Mouse (Mus musculus) E14TG2a.4 (cell line): ENCODE measurements around the gene Catsper1.

Experiments
- CTCF ChIP-seq: conservative IDR thresholded peaks from 2 replicates; pipeline ENCODE4 v1.5.1; 2014; ENCODE audit warnings: low read length
- NANOG ChIP-seq: IDR thresholded peaks from 2 replicates; pipeline ENCODE4 v1.6.1; 2014; ENCODE audit warnings: borderline replicate concordance, low read length, mixed read lengths

- TF ChIP-seq CTCF (no peak), NANOG (no peak)
Observed at GRCm38 (mm10) chr19:5334741-5335140, 800 bp upstream of the Catsper1 start.
